Mouse (Mus musculus): ENCODE measurements around the gene Pnpo. TPM values are rescaled to one million over a fixed set of nuclear protein-coding genes. Genes with fewer than 3 reads are reported as not detected.

Gene Pnpo
- polyA plus RNA-seq, 1 experiment: 83.7 TPM

- TF ChIP-seq GATA1 (IDR thresholded peaks at IDR 0.05; ENCODE audit: low read length) (no peak), TAL1 (IDR thresholded peaks at IDR 0.05; ENCODE audit: low read length) (no peak)
- Histone ChIP-seq H3K27me3 (ENCODE audit: control insufficient read depth) (peaks cover 10% of the 10 kb centered on the region), H3K36me3 (ENCODE audit: control insufficient read depth) (peaks cover 15% of the 10 kb centered on the region)
Observed at GRCm38 (mm10) chr11:96902639-96903635, 40.8 kb downstream of the Pnpo start.

DNA sequence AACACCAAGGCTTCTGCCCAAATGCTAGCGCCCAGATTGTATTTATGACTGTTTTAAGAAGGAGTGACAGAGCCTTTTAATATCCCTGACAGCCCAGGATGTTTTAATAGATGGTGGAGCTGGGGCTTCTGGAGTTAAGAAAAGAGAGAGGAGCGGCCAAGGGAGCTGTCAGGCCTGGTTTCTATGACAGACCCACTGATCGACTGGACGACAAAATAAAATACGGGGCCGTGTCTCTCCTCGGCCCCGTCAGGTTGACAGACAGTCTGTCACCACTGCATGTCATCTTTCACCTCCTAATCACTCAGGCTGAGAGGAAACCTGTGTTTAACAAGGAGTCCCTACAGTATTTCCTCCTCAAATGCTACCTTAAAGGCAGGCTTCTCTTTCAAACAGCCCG is 42.5 kb downstream of the Pnpo start:
- no peak for TF ChIP-seq GATA1 (IDR thresholded peaks at IDR 0.05; ENCODE audit: low read length)
- TF ChIP-seq TAL1 (IDR thresholded peaks at IDR 0.05; ENCODE audit: low read length): no peak
- Histone ChIP-seq H3K27me3 (ENCODE audit: control insufficient read depth) (peaks cover 10% of the 10 kb centered on the region), H3K4me3 (replicated peaks) (no peak overlapping the region), H3K9me3 (ENCODE audit: control insufficient read depth, low read length) (no peaks in the 10 kb centered on the region), H3K4me1 (ENCODE audit: control insufficient read depth) (peaks cover 13% of the 10 kb centered on the region), H3K36me3 (ENCODE audit: control insufficient read depth) (no peaks in the 10 kb centered on the region)

More at GRCm38 (mm10) chr11:96902639-96903635, 40.8 kb downstream of the Pnpo start:
- peaks cover 25% of the 10 kb centered on the region for H3K4me1 ChIP-seq (ENCODE audit: control insufficient read depth)
- no peaks in the 10 kb centered on the region for H3K9me3 ChIP-seq (ENCODE audit: control insufficient read depth, low read length)
- H3K4me3 ChIP-seq (replicated peaks): no peak overlapping the region

- TF ChIP-seq TAL1 (IDR thresholded peaks at IDR 0.05; ENCODE audit: low read length) (no peak), GATA1 (IDR thresholded peaks at IDR 0.05; ENCODE audit: low read length) (no peak)
- Histone ChIP-seq H3K4me1 (ENCODE audit: control insufficient read depth) (peaks cover 13% of the 10 kb centered on the region), H3K4me3 (replicated peaks) (no peak overlapping the region), H3K9me3 (ENCODE audit: control insufficient read depth, low read length) (no peaks in the 10 kb centered on the region), H3K36me3 (ENCODE audit: control insufficient read depth) (no peaks in the 10 kb centered on the region), H3K27me3 (ENCODE audit: control insufficient read depth) (peaks cover 10% of the 10 kb centered on the region)
Observed at GRCm38 (mm10) chr11:96899449-96900306, 44.1 kb downstream of the Pnpo start.

DNA sequence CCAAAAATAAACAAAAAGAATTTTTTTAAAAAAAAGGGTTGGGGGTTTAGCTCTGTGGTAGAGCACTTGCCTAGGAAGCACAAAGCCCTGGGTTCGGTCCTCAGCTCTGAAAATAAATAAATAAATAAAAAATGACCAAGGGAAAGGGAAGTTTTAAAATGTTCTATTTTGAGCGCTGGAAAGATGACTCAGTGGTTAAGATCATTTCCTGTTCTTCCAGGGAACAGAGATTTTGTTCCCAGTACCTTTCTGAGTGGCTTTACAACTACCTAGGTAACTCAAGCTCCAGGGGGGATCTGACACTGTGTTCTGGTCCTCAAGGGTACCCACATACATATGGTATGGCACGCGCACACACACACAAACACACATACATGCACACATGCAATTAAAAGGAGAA is 47.9 kb downstream of the Pnpo start:
- Histone ChIP-seq H3K9me3 (ENCODE audit: control insufficient read depth, low read length) (no peaks in the 10 kb centered on the region), H3K27me3 (ENCODE audit: control insufficient read depth) (no peaks in the 10 kb centered on the region), H3K4me1 (ENCODE audit: control insufficient read depth) (peaks cover 13% of the 10 kb centered on the region), H3K36me3 (ENCODE audit: control insufficient read depth) (no peaks in the 10 kb centered on the region), H3K4me3 (replicated peaks) (no peak overlapping the region)
- TF ChIP-seq GATA1 (IDR thresholded peaks at IDR 0.05; ENCODE audit: low read length): no peak
- TF ChIP-seq TAL1 (IDR thresholded peaks at IDR 0.05; ENCODE audit: low read length): no peak

DNA sequence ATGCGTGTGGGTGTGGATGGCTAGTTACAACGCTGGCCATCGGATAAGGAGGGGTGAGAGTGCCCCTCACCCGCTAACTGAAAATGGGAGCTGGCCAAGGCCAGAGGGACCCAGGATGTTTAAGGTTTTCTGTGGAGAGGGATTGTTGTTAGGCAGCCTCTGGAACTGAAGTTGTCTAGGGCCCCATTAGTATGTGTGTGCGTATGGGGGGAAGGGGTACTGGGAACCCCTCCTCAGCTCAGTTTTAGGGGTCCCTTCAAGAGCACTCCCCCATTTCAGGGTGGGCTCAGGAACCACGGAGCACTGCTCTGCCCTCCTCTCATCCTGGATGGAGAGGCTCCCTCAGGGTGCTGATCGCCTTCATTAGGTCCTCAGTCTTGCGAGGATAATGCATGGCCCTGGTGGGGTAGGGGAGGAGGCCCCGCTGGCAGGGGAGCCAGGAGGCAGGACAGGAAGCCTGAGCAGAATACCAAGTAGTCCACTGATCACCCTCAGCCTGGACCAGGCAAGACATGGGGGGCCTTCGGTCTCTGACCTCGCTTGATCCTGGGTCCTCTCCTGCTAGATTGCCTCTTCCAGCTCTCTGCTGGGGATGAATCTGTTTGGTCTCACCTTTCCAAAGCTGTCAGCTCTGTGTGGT is 50.5 kb downstream of the Pnpo start:
- Histone ChIP-seq H3K9me3 (ENCODE audit: control insufficient read depth, low read length) (no peaks in the 10 kb centered on the region), H3K36me3 (ENCODE audit: control insufficient read depth) (no peaks in the 10 kb centered on the region), H3K4me3 (replicated peaks) (no peak overlapping the region), H3K27me3 (ENCODE audit: control insufficient read depth) (no peaks in the 10 kb centered on the region), H3K4me1 (ENCODE audit: control insufficient read depth) (no peaks in the 10 kb centered on the region)
- TF ChIP-seq GATA1 (IDR thresholded peaks at IDR 0.05; ENCODE audit: low read length) (no peak), TAL1 (IDR thresholded peaks at IDR 0.05; ENCODE audit: low read length) (no peak)

GRCm38 (mm10) chr11:96891784-96892527 is 51.8 kb downstream of the Pnpo start:
- no peaks in the 10 kb centered on the region for H3K9me3 ChIP-seq (ENCODE audit: control insufficient read depth, low read length)
- H3K4me1 ChIP-seq (ENCODE audit: control insufficient read depth): no peaks in the 10 kb centered on the region
- no peaks in the 10 kb centered on the region for H3K27me3 ChIP-seq (ENCODE audit: control insufficient read depth)
- H3K36me3 ChIP-seq (ENCODE audit: control insufficient read depth): no peaks in the 10 kb centered on the region
- TF ChIP-seq GATA1 (IDR thresholded peaks at IDR 0.05; ENCODE audit: low read length) (no peak), TAL1 (IDR thresholded peaks at IDR 0.05; ENCODE audit: low read length) (no peak)
- no peak overlapping the region for H3K4me3 ChIP-seq (replicated peaks)

Other genes starting within 250 kb of the Pnpo start
- 1.4 TPM in 2 replicates for gene Snx11, start 166.4 kb downstream of the Pnpo start, polyA plus RNA-seq (2012)
- gene Cbx1, start 154.9 kb downstream of the Pnpo start, polyA plus RNA-seq (2012): 1.5 and 2.7 TPM in 2 replicates
- 3.7 and 4.6 TPM in 2 replicates for gene Nfe2l1, start 114.0 kb downstream of the Pnpo start, polyA plus RNA-seq (2012)
- gene Copz2, start 94.1 kb downstream of the Pnpo start, polyA plus RNA-seq (2012): 0.20 TPM in 1 of 2 replicates, not detected in the other
- gene Cdk5rap3, start 27.5 kb downstream of the Pnpo start, polyA plus RNA-seq (2012): 2.9 and 4.8 TPM in 2 replicates
- 0.95 and 3.0 TPM in 2 replicates for gene Prr15l, start 15.9 kb downstream of the Pnpo start, polyA plus RNA-seq (2012)
- 16.7 and 23.0 TPM in 2 replicates for gene Sp2, start 39.0 kb upstream of the Pnpo start, polyA plus RNA-seq (2012)
- not detected in 2 replicates for gene Sp6, start 69.4 kb upstream of the Pnpo start, polyA plus RNA-seq (2012)
- 0.27 and 0.41 TPM in 2 replicates for gene Scrn2, start 86.0 kb upstream of the Pnpo start, polyA plus RNA-seq (2012)
- gene Lrrc46, start 97.4 kb upstream of the Pnpo start, polyA plus RNA-seq (2012): not detected in 2 replicates
- gene Mrpl10, start 97.6 kb upstream of the Pnpo start, polyA plus RNA-seq (2012): 1.7 and 2.4 TPM in 2 replicates
- 0.10 and 0.16 TPM in 2 replicates for gene Osbpl7, start 106.6 kb upstream of the Pnpo start, polyA plus RNA-seq (2012)
- gene Tbx21, start 171.3 kb upstream of the Pnpo start, polyA plus RNA-seq (2012): 0.02 TPM in 1 of 2 replicates, not detected in the other
- 0.12 and 0.15 TPM in 2 replicates for gene Tbkbp1, start 207.5 kb upstream of the Pnpo start, polyA plus RNA-seq (2012)
- gene Kpnb1, start 243.9 kb upstream of the Pnpo start, polyA plus RNA-seq (2012): 2.4 and 2.5 TPM in 2 replicates